Mouse (Mus musculus) right cerebral cortex, postnatal 25 days (tissue): ENCODE measurements around the gene Rab13.
"Not testable (repeated sequence)": the region's sequence is repeated elsewhere in the genome, so short reads cannot be mapped to it uniquely, and the experiment has no call there.

Source experiments
- DNase-seq: peaks from one replicate; pipeline ENCODE4 v3.0.0; 2022

Gene Rab13

GRCm38 (mm10) chr3:90231507-90232333 lies 18.2 kb downstream of the Rab13 start, which contains the start of gene Jtb:
TSS of gene Jtb (plus strand) at chr3:90231597.
- DNase-seq, result peak; percentile 95

GRCm38 (mm10) chr3:90241251-90241650 lies 27.8 kb downstream of the Rab13 start:
- DNase-seq, result no peak

DNA sequence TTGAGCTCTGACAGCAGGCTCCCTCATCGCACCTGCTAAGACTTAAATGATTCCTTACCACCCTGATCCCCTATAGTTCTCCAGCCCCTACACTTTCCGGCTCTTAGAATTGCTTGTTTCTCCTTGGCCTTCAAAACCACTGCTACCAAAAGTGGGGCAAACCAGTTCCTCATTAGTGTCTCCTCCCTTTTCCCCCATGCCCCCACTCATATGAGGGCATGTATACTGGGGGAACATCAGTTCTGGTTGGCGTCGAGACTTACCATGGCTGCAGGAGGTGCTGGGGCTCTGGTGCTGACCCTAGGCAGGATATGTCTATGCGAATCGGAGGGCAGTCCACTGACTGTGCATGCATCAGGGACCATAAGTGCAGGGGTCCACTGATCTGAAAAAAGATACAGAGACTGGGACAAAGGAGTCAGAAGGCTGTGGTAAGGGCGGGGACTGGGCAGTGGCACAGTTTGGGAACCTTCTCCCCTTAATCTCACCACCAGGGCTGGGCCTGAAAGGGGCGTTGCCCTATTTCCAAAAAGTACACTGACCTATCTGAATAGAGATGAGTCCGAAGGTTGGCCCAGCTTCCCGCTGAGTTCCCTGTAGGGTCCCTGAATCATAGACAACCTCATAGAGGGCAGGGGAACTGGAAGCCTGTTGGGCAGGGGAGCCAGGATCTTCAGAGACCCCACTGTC lies 28.3 kb downstream of the Rab13 start:
- no peak for DNase-seq

GRCm38 (mm10) chr3:90242984-90243775 lies 29.7 kb downstream of the Rab13 start, which contains the start of gene Creb3l4:
TSS of gene Creb3l4 (minus strand) at chr3:90243512.
- DNase-seq, result no peak

- DNase-seq, result no peak
These were observed 31.9 kb downstream of the Rab13 start for GRCm38 (mm10) chr3:90245406-90245805.

DNA sequence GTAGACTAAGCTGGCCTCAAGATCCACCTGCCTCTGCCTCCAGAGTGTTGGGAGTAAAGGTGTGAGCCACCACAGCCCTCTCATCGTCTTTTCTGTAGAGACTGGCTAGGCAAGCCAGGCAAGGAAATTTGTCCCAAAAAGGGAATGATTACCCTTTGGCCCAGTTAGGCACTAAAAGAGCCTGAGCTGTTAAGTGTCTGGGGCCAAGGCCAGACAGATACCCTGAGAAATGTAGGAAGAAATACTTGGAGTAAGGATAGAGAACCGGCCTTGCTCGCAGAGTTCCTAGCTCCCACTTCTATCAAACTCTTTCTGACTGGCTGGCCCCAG lies 34.1 kb downstream of the Rab13 start:
- no peak for DNase-seq

- peak; percentile 91 for DNase-seq
These were observed 34.7 kb downstream of the Rab13 start, which contains the start of gene Slc39a1 for GRCm38 (mm10) chr3:90247960-90248745. TSS of gene Slc39a1 (plus strand) at chr3:90248172.

GRCm38 (mm10) chr3:90248746-90249100 lies 35.2 kb downstream of the Rab13 start:
- no peak for DNase-seq

- DNase-seq, result no peak
These were observed 37.3 kb downstream of the Rab13 start for GRCm38 (mm10) chr3:90250791-90251190.

GRCm38 (mm10) chr3:90251731-90252226 lies 38.3 kb downstream of the Rab13 start:
- not testable (repeated sequence) for DNase-seq

- DNase-seq, result not testable (repeated sequence)
These were observed 39.2 kb downstream of the Rab13 start for GRCm38 (mm10) chr3:90252659-90253058.

GRCm38 (mm10) chr3:90253174-90253573 lies 39.7 kb downstream of the Rab13 start:
- DNase-seq, result not testable (repeated sequence)

GRCm38 (mm10) chr3:90253653-90254418 lies 40.3 kb downstream of the Rab13 start, which contains the start of gene Crtc2:
TSS of gene Crtc2 (plus strand) at chr3:90254163.
- peak; percentile 96 for DNase-seq

GRCm38 (mm10) chr3:90254419-90255193 lies 41.1 kb downstream of the Rab13 start:
- DNase-seq, result no peak

DNA sequence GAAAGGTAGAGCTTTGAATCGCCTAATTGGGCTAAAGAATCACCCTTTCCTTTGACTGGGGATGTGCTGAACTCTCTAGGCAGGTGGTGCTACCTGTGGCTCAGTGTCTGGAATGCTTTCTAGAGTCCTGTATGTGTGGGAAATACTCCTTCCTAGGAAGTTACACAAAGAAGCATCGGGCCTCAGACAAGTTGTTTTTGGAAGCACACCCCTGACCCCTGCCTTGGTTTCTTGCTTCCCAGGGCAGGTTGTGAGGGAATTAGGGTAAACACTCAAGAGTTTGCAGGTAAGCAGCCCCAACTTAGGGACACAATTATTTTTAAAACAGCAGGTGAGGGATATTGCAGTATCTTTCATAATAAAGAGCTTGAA lies 41.7 kb downstream of the Rab13 start:
- DNase-seq, result no peak

- DNase-seq, result no peak
These were observed 42.4 kb downstream of the Rab13 start for GRCm38 (mm10) chr3:90255784-90256353.

DNA sequence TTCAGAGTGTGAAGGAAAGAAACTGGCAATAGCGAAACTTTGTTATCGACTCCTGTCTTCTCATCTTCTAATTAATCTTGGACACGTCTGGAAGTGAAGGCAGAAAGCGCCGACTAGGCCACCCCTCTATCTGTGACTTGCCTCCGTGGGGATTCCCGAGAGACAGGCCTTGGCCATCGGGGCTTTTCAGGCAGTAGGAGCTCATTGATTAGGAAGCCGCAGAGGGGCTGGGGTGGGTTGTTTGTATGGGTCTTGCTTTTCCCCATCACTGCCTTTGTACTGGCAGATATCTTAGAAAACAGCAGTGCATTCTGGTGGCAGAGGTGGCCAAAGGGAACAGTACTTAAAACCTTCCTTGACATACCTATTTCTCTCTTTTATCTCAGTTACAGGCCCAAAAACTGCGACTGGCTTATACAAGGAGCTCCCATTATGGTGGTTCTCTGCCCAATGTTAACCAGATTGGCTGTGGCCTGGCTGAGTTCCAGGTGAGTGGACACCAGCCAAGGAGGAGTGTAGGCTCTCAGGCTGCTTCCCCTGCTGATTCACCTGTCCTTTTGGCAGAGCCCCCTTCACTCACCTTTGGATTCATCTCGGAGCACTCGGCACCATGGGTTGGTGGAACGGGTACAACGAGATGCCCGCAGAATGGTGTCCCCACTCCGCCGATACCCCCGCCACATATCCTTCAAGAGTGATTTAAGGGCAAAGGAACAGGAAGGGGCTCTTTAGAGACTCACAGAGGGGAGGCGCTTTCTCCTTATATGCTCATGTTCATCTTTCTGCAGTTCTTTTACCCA lies 43.4 kb downstream of the Rab13 start:
- no peak for DNase-seq

- no peak for DNase-seq
These were observed 45.0 kb downstream of the Rab13 start for GRCm38 (mm10) chr3:90258521-90258920.

DNA sequence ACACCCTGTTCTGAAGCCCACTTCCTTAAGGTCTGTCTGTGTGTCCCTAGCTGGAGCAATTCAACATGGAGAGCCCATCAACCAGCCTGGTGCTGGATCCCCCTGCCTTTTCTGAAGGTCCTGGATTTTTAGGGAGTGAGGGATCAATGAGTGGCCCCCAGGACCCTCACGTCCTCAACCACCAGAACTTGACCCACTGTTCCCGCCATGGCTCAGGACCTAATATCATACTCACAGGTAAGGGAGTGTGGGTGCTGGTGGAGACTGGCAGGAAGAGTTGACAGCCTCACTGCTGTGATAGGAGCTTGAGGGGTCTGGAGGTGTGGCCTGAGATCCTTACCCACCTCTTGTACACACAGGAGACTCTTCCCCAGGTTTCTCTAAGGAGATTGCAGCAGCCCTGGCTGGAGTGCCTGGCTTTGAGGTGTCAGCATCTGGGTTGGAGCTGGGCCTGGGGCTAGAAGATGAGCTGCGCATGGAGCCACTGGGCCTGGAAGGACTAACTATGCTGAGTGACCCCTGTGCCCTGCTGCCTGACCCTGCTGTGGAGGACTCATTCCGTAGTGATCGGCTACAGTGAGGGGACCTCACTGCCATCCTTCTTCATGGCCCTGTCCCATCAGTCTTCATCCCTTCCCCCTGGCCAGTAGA lies 49.8 kb downstream of the Rab13 start:
- DNase-seq, result no peak
